Mouse (Mus musculus): Measurements from ENCODE around the gene Slc1a4. TPM values are rescaled to one million over a fixed set of nuclear protein-coding genes. Genes with fewer than 3 reads are reported as not detected.

Slc1a4 gene
- polyA plus RNA-seq, 1 experiment from 2014 or later: 24.8 TPM

GRCm38 (mm10) chr11:20318659-20319454, 13.7 kb downstream of the Slc1a4 start:
- H3K9me3 ChIP-seq (ENCODE audit: control insufficient read depth, low read length): no peaks in the 10 kb centered on the region
- no peak overlapping the region for H3K4me3 ChIP-seq (ENCODE audit: low read depth, low read length)
- H3K4me1 ChIP-seq (ENCODE audit: control insufficient read depth, insufficient read depth, low read length): no peaks in the 10 kb centered on the region
- no peaks in the 10 kb centered on the region for H3K27me3 ChIP-seq (replicated peaks; ENCODE audit: control insufficient read depth, insufficient read depth, low read length)
- peaks cover 22% of the 10 kb centered on the region; the same call in 1 of the 2 replicates for H3K36me3 ChIP-seq (ENCODE audit: control insufficient read depth, insufficient read depth, low read length)
- H3K4me2 ChIP-seq (ENCODE audit: low read depth, low read length): no peak overlapping the region
- H3K27ac ChIP-seq (replicated peaks; ENCODE audit: low read depth, low read length): no peak overlapping the region
- WGBS: 61% methylated on average over 16 of the region's 16 CpGs
- H3K9ac ChIP-seq (ENCODE audit: low read depth, low read length): no peak overlapping the region
- ATAC-seq (ENCODE audit: low read depth) (no peak), DNase-seq (ENCODE audit: low spot score) (no peak)

- Histone ChIP-seq H3K4me1 (ENCODE audit: control insufficient read depth, insufficient read depth, low read length) (peaks cover 3% of the 10 kb centered on the region; the same call in 1 of the 2 replicates), H3K27ac (replicated peaks; ENCODE audit: low read depth, low read length) (no peak overlapping the region), H3K9ac (ENCODE audit: low read depth, low read length) (no peak overlapping the region), H3K4me2 (ENCODE audit: low read depth, low read length) (no peak overlapping the region), H3K4me3 (ENCODE audit: low read depth, low read length) (no peak overlapping the region), H3K27me3 (replicated peaks; ENCODE audit: control insufficient read depth, insufficient read depth, low read length) (no peaks in the 10 kb centered on the region), H3K36me3 (ENCODE audit: control insufficient read depth, insufficient read depth, low read length) (peaks cover 34% of the 10 kb centered on the region), H3K9me3 (ENCODE audit: control insufficient read depth, low read length) (no peaks in the 10 kb centered on the region)
- WGBS: 89% methylated on average over 8 of the region's 8 CpGs
- no peak for ATAC-seq (ENCODE audit: low read depth)
- no peak for DNase-seq (ENCODE audit: low spot score)
Observed at GRCm38 (mm10) chr11:20313576-20313975, 18.9 kb downstream of the Slc1a4 start.

GRCm38 (mm10) chr11:20309044-20309443, 23.5 kb downstream of the Slc1a4 start:
- Histone ChIP-seq H3K4me2 (ENCODE audit: low read depth, low read length) (no peak overlapping the region), H3K9me3 (ENCODE audit: control insufficient read depth, low read length) (no peaks in the 10 kb centered on the region), H3K4me3 (ENCODE audit: low read depth, low read length) (no peak overlapping the region), H3K27ac (replicated peaks; ENCODE audit: low read depth, low read length) (peak overlapping the region; percentile 65), H3K9ac (ENCODE audit: low read depth, low read length) (no peak overlapping the region), H3K4me1 (ENCODE audit: control insufficient read depth, insufficient read depth, low read length) (peaks cover 3% of the 10 kb centered on the region; the same call in 1 of the 2 replicates), H3K36me3 (ENCODE audit: control insufficient read depth, insufficient read depth, low read length) (peaks cover 48% of the 10 kb centered on the region), H3K27me3 (replicated peaks; ENCODE audit: control insufficient read depth, insufficient read depth, low read length) (no peaks in the 10 kb centered on the region)
- 47% methylated on average over 5 of the region's 5 CpGs for WGBS
- DNase-seq (ENCODE audit: low spot score) (peak; percentile 88), ATAC-seq (ENCODE audit: low read depth) (peak; percentile 76; the same call in 1 of the 2 replicates)

GRCm38 (mm10) chr11:20307409-20307808, 25.1 kb downstream of the Slc1a4 start:
- no peak for ATAC-seq (ENCODE audit: low read depth)

GRCm38 (mm10) chr11:20305641-20306040, 26.9 kb downstream of the Slc1a4 start:
- ATAC-seq (ENCODE audit: low read depth) (no peak), DNase-seq (ENCODE audit: low spot score) (no peak)
- no peak overlapping the region for H3K9ac ChIP-seq (ENCODE audit: low read depth, low read length)
- H3K4me2 ChIP-seq (ENCODE audit: low read depth, low read length): no peak overlapping the region
- H3K9me3 ChIP-seq (ENCODE audit: control insufficient read depth, low read length): no peaks in the 10 kb centered on the region
- peaks cover 38% of the 10 kb centered on the region for H3K36me3 ChIP-seq (ENCODE audit: control insufficient read depth, insufficient read depth, low read length)
- H3K27ac ChIP-seq (replicated peaks; ENCODE audit: low read depth, low read length): no peak overlapping the region
- peaks cover 3% of the 10 kb centered on the region; the same call in 1 of the 2 replicates for H3K4me1 ChIP-seq (ENCODE audit: control insufficient read depth, insufficient read depth, low read length)
- 83% methylated on average over 1 of the region's 1 CpGs for WGBS
- H3K4me3 ChIP-seq (ENCODE audit: low read depth, low read length): no peak overlapping the region
- H3K27me3 ChIP-seq (replicated peaks; ENCODE audit: control insufficient read depth, insufficient read depth, low read length): no peaks in the 10 kb centered on the region

More at GRCm38 (mm10) chr11:20307409-20307808, 25.1 kb downstream of the Slc1a4 start:
- H3K9me3 ChIP-seq (ENCODE audit: control insufficient read depth, low read length): no peaks in the 10 kb centered on the region
- no peak overlapping the region for H3K27ac ChIP-seq (replicated peaks; ENCODE audit: low read depth, low read length)
- H3K4me1 ChIP-seq (ENCODE audit: control insufficient read depth, insufficient read depth, low read length): peaks cover 3% of the 10 kb centered on the region; the same call in 1 of the 2 replicates
- no peaks in the 10 kb centered on the region for H3K27me3 ChIP-seq (replicated peaks; ENCODE audit: control insufficient read depth, insufficient read depth, low read length)
- H3K4me2 ChIP-seq (ENCODE audit: low read depth, low read length): no peak overlapping the region
- WGBS: 93% methylated on average over 3 of the region's 3 CpGs
- H3K9ac ChIP-seq (ENCODE audit: low read depth, low read length): no peak overlapping the region
- no peak for DNase-seq (ENCODE audit: low spot score)
- H3K4me3 ChIP-seq (ENCODE audit: low read depth, low read length): no peak overlapping the region
- peaks cover 41% of the 10 kb centered on the region for H3K36me3 ChIP-seq (ENCODE audit: control insufficient read depth, insufficient read depth, low read length)

GRCm38 (mm10) chr11:20304341-20304740, 28.2 kb downstream of the Slc1a4 start:
- Histone ChIP-seq H3K4me2 (ENCODE audit: low read depth, low read length) (no peak overlapping the region), H3K36me3 (ENCODE audit: control insufficient read depth, insufficient read depth, low read length) (peaks cover 38% of the 10 kb centered on the region), H3K9ac (ENCODE audit: low read depth, low read length) (no peak overlapping the region), H3K4me1 (ENCODE audit: control insufficient read depth, insufficient read depth, low read length) (0 out of 2 replicates have a peak, but pooled peaks cover under 1% of the 10 kb centered on the region), H3K9me3 (ENCODE audit: control insufficient read depth, low read length) (no peaks in the 10 kb centered on the region), H3K27ac (replicated peaks; ENCODE audit: low read depth, low read length) (no peak overlapping the region), H3K4me3 (ENCODE audit: low read depth, low read length) (no peak overlapping the region), H3K27me3 (replicated peaks; ENCODE audit: control insufficient read depth, insufficient read depth, low read length) (no peaks in the 10 kb centered on the region)
- ATAC-seq (ENCODE audit: low read depth) (no peak), DNase-seq (ENCODE audit: low spot score) (no peak)
- 75% methylated on average over 6 of the region's 6 CpGs for WGBS

GRCm38 (mm10) chr11:20301332-20301731, 31.2 kb downstream of the Slc1a4 start:
- 68% methylated on average over 4 of the region's 4 CpGs for WGBS
- ATAC-seq (ENCODE audit: low read depth) (0 out of 2 replicates have a peak, but pooled peaks have one; percentile 16), DNase-seq (ENCODE audit: low spot score) (no peak)
- Histone ChIP-seq H3K4me3 (ENCODE audit: low read depth, low read length) (no peak overlapping the region), H3K27ac (replicated peaks; ENCODE audit: low read depth, low read length) (no peak overlapping the region), H3K27me3 (replicated peaks; ENCODE audit: control insufficient read depth, insufficient read depth, low read length) (no peaks in the 10 kb centered on the region), H3K4me2 (ENCODE audit: low read depth, low read length) (no peak overlapping the region), H3K4me1 (ENCODE audit: control insufficient read depth, insufficient read depth, low read length) (no peaks in the 10 kb centered on the region), H3K9me3 (ENCODE audit: control insufficient read depth, low read length) (no peaks in the 10 kb centered on the region), H3K36me3 (ENCODE audit: control insufficient read depth, insufficient read depth, low read length) (peaks cover 22% of the 10 kb centered on the region), H3K9ac (ENCODE audit: low read depth, low read length) (no peak overlapping the region)

- WGBS: 76% methylated on average over 6 of the region's 6 CpGs
- no peak for ATAC-seq (ENCODE audit: low read depth)
- H3K9me3 ChIP-seq (ENCODE audit: control insufficient read depth, low read length): no peaks in the 10 kb centered on the region
- H3K27ac ChIP-seq (replicated peaks; ENCODE audit: low read depth, low read length): no peak overlapping the region
- H3K36me3 ChIP-seq (ENCODE audit: control insufficient read depth, insufficient read depth, low read length): peaks cover 18% of the 10 kb centered on the region
- no peak for DNase-seq (ENCODE audit: low spot score)
- H3K4me3 ChIP-seq (ENCODE audit: low read depth, low read length): no peak overlapping the region
- H3K9ac ChIP-seq (ENCODE audit: low read depth, low read length): no peak overlapping the region
- H3K4me1 ChIP-seq (ENCODE audit: control insufficient read depth, insufficient read depth, low read length): no peaks in the 10 kb centered on the region
- H3K4me2 ChIP-seq (ENCODE audit: low read depth, low read length): no peak overlapping the region
- no peaks in the 10 kb centered on the region for H3K27me3 ChIP-seq (replicated peaks; ENCODE audit: control insufficient read depth, insufficient read depth, low read length)
Observed at GRCm38 (mm10) chr11:20300850-20301249, 31.7 kb downstream of the Slc1a4 start.

Measured in embryonic facial prominence, embryonic 14.5 days (tissue).